Mouse (Mus musculus): Measurements from ENCODE around the gene Ankrd33.

The Ankrd33 gene

DNA sequence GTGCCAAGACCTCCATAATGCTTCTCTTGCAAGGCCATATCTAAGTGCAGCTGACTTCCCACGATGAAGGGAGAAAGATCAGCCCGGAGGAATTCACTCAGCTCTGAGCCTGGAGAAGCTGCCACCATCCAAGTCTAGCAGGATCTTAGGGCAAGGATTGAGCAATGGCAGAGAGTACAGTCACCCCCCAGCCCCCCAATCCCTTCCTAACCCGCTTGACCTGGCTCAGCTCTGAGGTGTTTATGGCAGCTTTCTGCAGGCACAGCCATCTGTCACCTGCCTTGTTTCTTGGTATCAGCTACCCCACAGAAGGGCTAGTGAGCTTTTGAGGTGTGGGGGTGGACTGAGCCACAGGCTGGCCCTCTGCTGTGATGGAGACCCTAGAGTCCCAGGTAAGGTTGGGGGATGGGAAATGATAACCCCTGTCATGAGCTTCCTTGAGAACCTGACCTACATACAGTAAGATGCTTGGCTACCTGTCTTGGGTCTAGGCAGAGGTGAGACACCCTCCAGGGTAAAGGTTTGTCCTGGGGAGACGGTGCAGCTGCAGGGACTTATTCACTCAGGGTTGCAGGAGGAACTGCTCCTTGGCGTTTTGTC is at the start of gene Ankrd33:
Gene Ankrd33 (plus strand): TSS at position 245 of the 600 bp plus-strand sequence.
- no peak for DNase-seq (ENCODE audit: low read depth)

DNA sequence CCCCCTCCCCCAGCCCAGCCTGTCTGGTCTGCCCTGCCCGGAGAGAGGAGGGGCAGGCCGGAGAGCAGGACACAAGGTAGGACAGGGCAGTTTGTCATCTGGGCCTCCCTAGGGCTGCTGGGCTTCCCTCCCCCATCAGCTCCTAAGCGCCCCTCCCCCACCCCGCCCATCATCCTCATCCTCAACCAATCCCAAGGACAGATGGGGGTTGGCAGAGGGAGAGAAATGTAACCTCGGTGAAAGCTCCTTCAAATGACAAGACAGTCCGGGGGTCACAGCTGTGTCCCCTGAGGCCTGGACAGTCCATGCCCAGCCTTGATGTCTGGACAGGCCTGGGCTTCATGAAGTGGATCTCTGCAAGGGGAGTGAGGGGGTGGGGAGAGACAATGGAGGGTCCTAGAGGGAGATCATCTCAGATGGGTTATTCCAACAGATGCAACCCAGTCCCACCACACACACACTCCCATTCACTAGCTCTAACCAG is 49.1 kb upstream of the Ankrd33 start:
- no peak for DNase-seq (ENCODE audit: low read depth)

DNA sequence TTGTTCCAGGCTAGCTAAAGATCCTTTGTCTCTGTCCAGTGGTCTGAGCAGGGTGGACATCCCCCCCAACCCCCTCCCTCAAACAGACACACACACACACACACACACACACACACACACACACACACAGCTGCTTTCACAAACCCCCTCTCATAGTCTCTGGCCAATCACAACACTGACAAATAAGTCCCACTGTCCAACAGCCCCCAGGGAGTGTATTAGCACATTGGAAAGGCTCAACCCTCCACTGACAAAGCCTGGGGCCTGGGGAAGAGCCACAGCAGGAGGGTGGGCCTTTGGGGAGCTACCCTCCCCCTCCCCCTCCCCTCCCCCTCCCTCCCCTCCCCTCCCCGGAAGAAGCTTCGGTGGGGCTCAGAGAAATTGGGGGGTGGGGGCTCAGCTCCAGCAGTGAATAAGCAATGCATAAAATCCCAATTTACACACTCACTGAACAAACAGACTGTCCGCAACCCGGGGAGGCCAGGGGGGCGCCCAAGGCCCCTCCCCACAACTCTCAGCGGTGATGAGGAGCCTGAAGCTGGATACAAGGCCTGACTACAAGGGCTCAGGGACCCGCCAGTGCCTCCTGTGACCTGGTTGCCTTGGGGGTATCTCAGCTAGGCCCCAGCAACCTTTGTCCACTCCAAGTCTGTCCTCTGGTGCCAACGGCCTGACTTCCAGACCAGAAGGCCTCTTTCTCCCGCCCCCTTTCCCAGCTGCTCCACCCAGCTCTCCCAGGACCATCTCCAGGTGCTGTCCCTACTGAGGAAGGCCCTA is 48.4 kb upstream of the Ankrd33 start:
- DNase-seq (ENCODE audit: low read depth) = no peak

DNA sequence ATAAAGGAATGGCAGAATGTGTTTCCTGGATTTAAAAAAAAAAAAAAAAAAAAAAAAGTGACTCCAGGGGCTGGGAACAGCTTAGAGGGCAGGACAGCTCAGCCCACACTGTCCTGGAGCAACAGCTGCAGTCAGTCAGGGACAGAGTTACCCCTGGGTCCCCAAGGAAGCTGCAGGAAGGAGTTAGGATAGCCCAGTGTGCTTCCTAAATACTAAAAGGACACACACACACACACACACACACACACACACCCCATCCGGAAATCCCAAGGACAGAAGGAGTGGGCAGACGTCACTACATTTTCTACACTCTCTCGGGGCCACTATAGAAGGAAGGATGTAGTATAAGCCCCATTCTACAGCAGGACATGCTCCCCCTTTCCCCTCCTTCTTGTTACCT is 47.5 kb upstream of the Ankrd33 start:
- DNase-seq (ENCODE audit: low read depth) = no peak

DNA sequence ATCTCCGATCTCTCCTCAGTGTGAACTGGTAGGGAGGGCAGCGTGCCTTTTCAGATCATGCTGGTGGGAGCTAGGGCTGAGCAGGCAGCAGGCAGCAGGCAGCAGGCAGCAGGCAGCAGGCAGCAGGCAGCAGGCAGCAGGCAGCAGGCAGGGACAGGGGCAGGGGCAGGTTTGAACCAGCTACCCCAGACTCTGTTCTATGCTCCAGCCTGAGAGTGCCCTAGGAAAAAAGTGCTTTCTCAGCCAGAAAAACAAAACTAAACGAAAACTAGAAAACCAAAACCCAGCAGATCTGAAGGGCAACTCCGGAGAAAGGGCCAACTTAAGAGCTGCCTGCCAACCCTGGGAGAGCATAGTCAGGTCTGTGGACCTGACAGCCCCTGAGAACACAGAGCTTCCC is 46.9 kb upstream of the Ankrd33 start:
- DNase-seq (ENCODE audit: low read depth) = no peak

DNA sequence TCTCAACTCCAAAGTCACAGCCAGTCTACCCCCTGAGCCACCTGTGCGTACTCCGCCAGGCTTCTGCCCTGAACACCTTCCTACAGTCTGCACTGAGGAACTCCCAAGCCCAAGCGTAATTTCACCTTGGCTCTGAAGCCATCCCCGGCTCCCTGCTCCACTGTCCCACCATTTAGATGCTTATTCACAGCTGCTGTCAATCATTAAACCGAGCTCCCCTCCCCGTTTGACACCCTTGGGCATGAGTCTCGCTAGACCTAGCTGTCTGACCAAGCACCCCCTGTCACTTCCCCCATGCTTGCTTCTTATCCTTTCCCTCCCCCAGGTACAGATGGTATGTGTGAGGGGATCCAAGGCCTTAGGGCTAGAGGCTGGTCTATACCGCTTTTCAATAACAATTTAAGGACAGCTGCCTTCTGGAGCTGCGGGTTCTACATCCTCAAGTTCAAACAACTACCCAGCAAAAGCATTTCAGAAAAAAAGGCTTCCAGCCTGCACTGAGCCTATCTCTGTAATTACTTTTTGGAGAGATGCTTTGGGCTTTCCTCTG is 45.8 kb upstream of the Ankrd33 start:
- DNase-seq (ENCODE audit: low read depth) = no peak

DNA sequence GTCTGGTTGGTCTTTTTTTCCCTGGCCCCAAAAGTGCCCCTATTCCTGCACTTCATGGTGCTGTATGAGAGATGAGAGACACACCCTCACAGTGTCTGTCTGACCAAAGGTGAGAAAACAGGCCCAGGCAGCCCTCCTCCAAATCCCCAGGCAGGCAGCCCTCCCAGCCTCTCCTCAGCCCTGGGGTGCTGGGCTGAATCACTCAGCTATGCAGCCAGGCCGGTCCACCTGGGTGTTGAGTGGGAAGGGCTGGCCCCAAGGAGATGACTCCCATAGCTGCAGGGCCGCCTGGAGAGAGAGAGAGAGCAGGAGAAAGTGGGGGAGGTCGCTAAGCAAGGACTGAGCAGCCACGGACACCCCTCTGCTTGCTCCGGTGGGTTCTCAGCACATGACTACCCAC is 44.8 kb upstream of the Ankrd33 start:
- DNase-seq (ENCODE audit: low read depth) = no peak

DNA sequence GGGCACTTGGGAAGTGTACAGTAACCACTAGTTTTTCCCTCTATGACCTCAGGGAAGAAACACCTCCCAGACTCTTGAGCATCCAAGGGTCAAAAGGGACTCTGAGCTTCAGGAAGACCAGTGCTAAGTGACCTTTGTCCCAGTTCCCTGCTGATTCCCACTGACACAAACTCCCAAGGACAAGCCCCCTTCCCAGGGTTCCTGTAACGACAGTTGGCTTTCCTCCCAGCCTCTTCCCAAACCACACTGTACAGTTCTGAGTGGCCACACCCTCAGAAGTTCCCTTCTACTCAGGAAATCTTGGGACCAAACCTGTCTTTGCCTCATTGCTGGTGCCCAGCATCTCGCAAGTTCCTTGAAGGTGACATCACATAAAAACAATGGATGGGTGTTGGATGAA is 42.8 kb upstream of the Ankrd33 start:
- no peak for DNase-seq (ENCODE audit: low read depth)

DNA sequence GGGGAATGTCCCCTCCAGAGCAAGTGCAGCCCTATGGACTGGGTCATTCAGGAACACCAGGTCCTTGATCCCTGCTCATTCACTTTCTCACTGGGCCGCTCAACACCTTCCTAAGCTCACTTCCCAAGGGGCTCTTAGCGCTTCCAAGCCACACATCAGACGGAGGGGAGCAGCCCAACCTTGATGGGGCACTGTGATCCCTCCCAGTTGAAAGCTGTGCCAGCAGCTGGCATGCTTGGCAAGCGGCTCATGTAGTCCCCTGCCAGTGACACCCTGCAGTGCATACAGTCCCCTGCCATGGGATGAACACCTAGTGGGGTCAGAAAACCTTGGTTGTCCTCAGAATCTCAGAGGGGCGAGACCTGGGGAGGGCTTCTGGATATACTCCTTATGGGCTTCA is 41.5 kb upstream of the Ankrd33 start:
- no peak for DNase-seq (ENCODE audit: low read depth)

DNA sequence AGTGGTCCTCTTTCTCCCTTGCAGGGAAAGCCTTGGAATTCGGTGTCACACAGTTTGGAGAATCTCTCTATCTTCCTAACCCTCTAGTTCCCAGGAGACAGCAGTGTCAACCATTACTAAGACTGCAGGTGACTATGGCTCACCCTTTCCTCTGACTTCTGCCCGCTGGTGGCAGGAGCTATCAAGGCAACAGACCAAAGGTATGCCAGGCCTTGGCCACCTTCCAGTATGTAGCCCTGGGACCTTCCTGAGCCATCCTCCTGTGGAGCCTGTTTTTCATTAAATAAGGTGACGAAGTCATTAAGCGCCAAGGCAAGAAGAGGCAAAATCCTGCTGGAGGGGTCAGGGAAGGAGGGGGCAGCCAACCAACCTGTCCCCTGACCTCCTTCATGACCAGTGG is 40.4 kb upstream of the Ankrd33 start:
- no peak for DNase-seq (ENCODE audit: low read depth)

DNA sequence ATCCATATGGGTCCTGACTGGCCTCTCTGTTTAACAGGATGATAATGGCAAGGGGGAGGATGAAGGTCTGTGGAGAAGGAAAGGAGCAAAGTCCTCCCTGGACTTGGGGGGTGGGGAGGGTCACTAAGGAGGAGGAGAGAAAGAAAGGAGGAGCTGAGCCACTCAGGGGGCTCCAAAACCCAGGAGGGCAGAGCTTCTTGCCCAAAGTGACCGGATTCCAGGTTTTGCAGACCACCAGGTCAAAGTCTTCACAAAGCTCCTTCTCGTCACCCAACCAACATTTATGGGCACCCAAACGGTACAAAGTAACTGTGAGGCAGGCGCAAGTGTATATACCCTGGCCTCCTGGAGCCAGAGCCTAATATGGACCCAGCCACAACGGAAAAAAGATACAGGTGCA is 39.9 kb upstream of the Ankrd33 start:
- DNase-seq (ENCODE audit: low read depth) = no peak

DNA sequence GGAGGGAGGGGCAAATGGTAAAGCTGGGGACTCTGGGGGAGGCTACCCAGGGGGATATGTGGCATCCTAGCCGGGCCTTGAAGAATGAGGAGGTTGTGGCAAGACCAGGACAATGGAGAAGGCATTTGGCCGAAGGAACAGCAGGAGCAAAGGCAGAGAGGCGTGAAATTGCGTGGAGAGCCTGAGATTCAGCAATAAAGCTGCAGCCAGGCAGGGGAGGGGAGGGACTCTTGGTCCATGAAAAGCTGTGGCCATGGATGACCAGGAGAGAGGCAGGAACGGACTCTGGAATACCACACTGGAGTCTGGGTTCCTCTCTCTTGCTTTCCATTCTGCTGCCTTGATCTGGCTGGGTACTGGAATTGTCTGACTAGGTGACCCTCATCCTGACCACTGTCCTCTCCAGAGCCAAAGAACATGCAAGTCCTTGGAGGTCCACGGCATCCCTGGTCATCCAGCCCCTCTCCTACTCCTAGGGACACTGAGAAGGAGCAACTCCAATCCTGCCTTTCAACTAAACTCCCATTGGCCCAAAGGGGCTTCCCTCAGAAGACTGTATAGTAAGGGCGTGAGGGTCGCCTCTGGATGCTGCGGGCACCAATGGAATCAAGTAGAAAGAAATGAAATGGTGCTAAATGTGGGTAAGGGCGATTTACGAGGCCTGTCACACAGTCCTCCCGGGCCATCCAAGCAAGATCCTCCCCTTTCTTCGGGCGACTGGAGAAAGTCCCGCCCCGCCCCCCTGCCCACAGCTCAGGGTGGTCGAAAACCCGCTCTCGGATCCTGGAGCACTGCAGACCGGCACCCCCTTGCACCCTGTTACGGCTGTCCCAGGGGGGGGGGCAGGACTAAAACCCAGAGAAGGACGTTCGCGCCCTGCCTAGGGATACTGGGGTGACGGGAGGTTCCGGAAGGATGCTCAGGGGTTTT is 39.2 kb upstream of the Ankrd33 start:
- DNase-seq (ENCODE audit: low read depth) = no peak

DNA sequence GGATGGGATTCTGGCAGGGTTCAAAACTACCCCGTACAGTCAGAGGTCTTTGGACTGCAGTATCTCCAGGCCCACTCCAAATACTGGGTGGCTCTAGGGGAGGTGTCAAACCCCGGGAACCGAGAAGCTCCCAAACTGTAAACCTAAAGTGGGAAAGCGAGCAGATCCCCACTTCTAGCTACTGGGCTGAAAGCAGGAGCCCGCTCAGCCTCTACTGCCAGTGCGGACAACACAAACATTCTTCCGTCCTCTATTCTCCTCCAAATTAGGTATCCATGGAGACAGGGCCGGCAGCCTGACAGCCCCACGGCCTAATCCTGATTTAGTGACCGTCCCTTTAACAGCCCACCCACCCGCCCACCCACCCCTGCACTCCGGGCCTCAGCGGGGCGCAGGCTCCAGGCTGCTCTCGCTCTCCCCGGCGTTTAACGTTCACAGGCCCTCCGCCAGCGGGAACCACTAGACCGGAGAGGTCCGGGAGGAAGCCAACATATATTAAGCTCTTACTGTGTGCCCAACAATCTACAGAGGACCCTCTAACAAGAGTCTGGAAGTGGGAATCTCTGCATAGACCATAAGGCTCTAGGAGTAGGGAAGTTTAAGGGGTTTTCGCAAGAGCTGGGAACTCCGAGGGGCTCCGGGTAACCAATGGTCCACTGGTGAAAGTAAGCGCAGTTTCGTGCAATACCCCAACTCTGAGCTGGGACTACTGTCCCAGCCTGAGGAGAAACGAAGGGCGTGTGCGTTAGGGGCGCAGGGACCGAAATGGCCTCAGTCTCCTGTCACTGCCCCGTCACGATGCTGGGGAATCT is 38.3 kb upstream of the Ankrd33 start:
- DNase-seq (ENCODE audit: low read depth) = no peak

DNA sequence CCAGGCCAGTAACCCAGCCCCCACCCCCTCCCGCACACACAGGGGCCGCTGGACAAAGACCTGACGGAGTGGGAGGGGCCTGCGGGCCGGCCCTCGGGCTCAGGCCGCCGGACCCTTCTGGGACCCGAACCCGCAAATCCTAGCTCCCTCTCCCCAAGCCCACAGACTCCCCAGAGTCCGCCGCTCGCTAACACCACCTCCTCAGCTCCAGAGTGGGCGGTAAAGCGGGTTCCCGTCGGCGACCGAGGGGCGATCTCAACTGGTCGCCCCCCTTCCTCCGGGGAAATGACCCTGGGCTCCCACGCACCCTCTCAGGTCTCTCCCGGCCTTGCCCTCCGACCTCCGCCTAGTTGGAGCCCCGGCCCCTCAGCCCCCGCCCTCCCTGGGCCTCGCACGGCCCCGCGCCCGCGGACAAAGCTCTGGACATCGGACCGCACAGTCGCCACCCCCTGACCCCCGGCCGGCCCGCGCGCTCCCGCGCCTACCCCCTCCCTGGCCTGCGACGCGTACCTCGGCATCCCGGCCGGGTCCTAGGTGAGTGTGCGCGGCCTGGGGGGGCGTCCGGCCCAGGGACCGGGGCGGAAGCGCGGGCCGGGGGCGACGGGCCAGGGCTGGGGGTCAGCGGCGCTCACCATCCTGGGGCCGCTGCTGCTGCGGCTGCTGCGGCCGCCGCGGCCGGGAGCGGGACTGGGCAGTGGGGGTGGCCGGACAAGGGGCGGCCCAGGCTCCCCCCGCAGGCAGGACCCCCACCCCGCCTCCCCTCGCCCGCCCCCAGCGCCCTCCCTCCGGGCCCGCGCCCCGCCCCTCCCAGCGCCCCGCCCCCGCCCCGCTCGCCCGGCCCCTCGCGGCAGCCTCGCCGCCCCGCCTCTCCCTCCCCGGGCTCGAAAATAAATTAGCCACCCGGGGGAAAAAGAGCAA is 37.5 kb upstream of the Ankrd33 start, which contains the start of gene Fignl2:
Gene Fignl2 (minus strand): TSS at position 755 of the 918 bp plus-strand sequence.
- no peak for DNase-seq (ENCODE audit: low read depth)

DNA sequence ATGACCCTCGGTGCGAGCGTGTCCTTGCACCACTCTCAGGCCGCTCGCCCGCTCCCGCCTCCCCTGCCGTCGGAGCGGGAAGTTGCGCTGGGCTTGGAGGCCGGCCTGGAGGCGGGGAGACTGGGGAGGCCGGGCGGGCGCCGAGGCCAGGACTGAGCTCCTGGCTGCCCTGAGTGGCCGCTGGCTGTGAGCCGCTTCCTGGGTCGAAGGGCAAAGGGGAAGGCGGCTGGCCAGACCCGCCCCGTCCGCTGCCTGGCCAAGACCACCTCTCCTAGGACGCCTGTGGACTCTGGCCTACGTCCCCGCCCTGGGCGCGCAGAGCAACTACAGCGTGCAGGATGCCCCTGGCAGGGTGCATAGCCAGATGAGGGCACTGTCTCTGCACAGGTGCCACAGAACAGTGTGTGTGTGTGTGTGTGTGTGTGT is 36.8 kb upstream of the Ankrd33 start:
- no peak for DNase-seq (ENCODE audit: low read depth)

DNA sequence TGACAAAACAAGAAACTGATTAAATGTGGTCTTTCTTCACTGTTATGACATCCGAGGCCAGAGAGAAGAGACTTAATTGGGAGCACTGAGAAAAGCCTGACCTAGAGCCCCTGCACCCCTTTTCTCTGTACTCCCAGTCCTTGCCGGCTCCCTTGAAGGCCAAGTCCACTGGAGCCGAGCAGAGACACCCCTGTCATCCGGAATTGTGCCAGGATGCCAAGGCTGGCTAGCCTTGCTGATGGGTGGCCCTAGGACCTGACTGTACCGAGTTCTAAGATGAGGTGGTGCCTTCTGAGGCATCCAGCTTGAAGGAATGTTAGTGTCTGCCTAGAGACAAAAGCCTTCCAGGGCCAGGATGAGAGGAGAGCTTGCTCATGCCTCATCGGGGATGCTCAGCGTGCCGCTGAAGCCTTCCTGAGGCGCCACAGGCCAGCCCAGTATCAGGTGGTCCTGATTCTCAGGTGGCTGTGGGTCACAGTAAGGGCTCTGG is 35.5 kb upstream of the Ankrd33 start:
- DNase-seq (ENCODE audit: low read depth) = no peak

DNA sequence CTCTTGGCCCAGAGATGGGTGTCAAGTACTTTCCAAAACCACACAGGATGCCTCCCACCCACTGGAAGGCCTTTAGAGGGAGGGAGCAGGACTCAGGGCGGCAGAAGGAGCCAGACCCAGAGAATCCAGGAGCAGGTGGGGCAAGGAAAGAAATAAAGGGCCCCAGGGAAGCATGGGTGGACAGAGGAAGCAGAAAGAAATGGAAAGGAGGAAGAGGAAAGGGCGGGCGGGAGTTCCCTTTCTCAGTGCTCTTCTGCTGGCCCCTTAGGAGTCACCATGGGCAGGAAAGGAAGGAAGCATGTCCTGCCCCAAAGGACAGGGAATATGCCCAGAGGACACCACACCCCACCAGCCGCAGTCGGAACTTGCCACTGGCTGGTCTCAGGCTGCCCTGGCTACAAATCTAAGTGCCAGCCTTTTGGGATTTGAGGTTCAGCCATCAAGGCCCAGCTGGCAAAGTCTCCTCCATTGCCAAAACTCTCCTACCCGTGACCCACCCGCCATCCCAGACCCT is 34.5 kb upstream of the Ankrd33 start:
- no peak for DNase-seq (ENCODE audit: low read depth)

DNA sequence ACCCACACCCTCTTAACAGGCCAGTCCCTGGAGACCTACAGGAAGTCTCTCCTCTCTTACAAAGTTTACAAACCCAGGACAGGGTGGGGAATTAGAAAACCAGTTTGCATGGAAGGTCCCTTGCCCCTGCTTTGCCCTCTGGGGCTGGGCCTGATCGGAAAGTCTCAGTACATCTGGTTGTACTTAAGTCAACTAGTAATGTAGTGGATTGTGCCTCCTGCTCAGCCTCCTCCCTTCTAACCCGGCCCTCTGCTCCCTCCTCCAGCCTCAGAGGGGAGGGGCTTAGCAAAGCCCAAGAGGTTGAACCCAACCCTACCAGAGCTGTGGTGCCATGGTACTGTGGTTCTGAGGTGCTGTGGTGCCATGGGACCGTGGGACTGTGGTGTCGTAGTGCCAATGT is 33.3 kb upstream of the Ankrd33 start:
- DNase-seq (ENCODE audit: low read depth) = no peak

DNA sequence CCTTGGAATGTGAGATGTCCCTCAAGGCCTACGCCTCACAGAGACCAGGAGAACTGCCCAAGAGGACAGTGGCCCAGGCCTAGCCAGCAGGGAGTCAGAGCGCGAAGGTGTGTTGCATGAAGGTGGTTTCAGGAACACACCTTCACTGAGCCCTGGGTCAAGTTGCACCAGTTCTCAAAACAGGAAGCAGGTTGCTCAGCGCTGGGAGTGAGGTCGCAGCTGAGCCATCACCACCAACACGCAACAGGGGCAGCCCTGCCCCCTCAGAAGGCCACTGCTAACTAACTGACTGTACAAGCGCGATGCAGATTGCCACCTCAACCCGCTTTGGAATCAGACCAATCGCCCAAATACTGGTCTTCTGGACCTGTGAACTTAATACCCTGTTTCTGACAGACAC is 31.1 kb upstream of the Ankrd33 start:
- DNase-seq (ENCODE audit: low read depth) = no peak

DNA sequence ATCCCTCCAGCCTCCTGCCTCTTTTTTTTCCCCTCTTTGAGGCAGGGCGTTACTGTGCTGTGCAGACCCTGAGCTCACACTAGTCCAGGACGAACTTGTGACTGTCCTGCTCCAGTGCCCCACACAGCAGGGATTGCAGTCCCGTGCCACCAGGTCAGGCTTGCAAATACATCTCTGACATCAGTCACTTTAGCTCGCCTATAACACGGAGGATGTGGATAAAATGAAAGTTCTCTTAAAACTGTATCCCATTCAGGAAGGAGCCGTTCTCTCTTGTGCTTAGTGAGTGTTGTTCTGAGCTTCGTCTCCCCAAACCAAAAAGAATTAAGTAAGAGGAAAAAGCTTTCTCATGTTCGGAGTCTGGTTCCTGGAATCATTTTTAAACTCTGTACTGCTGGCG is 29.1 kb upstream of the Ankrd33 start:
- no peak for DNase-seq (ENCODE audit: low read depth)

All from c-Kit-positive CD71-positive TER-119-negative erythroid progenitor cells, embryonic 14.5 days (primary cell).